Mouse (Mus musculus): ENCODE measurements around the gene Fam71f1. TPM values are rescaled to one million over a fixed set of nuclear protein-coding genes. Genes with fewer than 3 reads are reported as not detected.

Fam71f1 gene
- polyA plus RNA-seq, 1 experiment = not detected

DNA sequence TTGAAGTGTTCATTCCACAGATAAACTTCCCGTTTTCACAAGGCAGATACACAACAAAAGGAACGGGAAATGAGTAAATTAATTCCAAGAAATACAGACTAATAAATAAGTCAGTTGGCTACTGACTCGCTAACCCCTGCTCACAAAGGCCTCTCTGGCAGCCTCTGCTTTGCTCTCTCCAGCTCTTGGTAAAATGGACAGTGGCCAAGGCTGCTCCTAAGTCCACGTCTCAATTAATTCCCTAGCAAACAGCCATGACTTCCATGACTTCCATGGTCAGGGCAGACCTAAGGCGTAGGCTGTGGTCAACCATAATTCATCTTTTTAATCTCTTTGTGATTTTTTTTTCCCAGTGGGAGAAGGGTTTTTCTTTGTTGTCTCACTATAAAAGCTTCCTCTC lies 31.0 kb upstream of the Fam71f1 start:
- TF ChIP-seq POLR2A (IDR thresholded peaks at IDR 0.05; ENCODE audit: extremely low read depth, insufficient read depth, low read length) (no peak), CTCF (IDR thresholded peaks at IDR 0.05; ENCODE audit: extremely low read depth, insufficient read depth, low read length) (no peak)
- Histone ChIP-seq H3K4me1 (ENCODE audit: control insufficient read depth, insufficient read depth, low read length) (no peaks in the 10 kb centered on the region), H3K27ac (ENCODE audit: insufficient read depth, low read length) (no peak overlapping the region), H3K4me3 (ENCODE audit: insufficient read depth, low read length) (no peak overlapping the region)

GRCm38 (mm10) chr6:29288651-29289050 lies 30.3 kb upstream of the Fam71f1 start:
- H3K4me3 ChIP-seq (ENCODE audit: insufficient read depth, low read length) = no peak overlapping the region
- H3K27ac ChIP-seq (ENCODE audit: insufficient read depth, low read length) = no peak overlapping the region
- TF ChIP-seq CTCF (IDR thresholded peaks at IDR 0.05; ENCODE audit: extremely low read depth, insufficient read depth, low read length) = no peak
- TF ChIP-seq POLR2A (IDR thresholded peaks at IDR 0.05; ENCODE audit: extremely low read depth, insufficient read depth, low read length) = no peak
- H3K4me1 ChIP-seq (ENCODE audit: control insufficient read depth, insufficient read depth, low read length) = no peaks in the 10 kb centered on the region

- H3K27ac ChIP-seq (ENCODE audit: insufficient read depth, low read length) = no peak overlapping the region
- TF ChIP-seq POLR2A (IDR thresholded peaks at IDR 0.05; ENCODE audit: extremely low read depth, insufficient read depth, low read length) (no peak), CTCF (IDR thresholded peaks at IDR 0.05; ENCODE audit: extremely low read depth, insufficient read depth, low read length) (no peak)
- H3K4me1 ChIP-seq (ENCODE audit: control insufficient read depth, insufficient read depth, low read length) = no peaks in the 10 kb centered on the region
Measured at GRCm38 (mm10) chr6:29299112-29299511, 19.8 kb upstream of the Fam71f1 start.

GRCm38 (mm10) chr6:29303251-29303650 lies 15.7 kb upstream of the Fam71f1 start:
- Histone ChIP-seq H3K27ac (ENCODE audit: insufficient read depth, low read length) (no peak overlapping the region), H3K4me1 (ENCODE audit: control insufficient read depth, insufficient read depth, low read length) (no peaks in the 10 kb centered on the region), H3K4me3 (ENCODE audit: insufficient read depth, low read length) (no peak overlapping the region)
- TF ChIP-seq POLR2A (IDR thresholded peaks at IDR 0.05; ENCODE audit: extremely low read depth, insufficient read depth, low read length) (no peak), CTCF (IDR thresholded peaks at IDR 0.05; ENCODE audit: extremely low read depth, insufficient read depth, low read length) (no peak)

More at GRCm38 (mm10) chr6:29299112-29299511, 19.8 kb upstream of the Fam71f1 start:
- no peak overlapping the region for H3K4me3 ChIP-seq (ENCODE audit: insufficient read depth, low read length)

GRCm38 (mm10) chr6:29303726-29304125 lies 15.2 kb upstream of the Fam71f1 start:
- H3K4me1 ChIP-seq (ENCODE audit: control insufficient read depth, insufficient read depth, low read length) = no peaks in the 10 kb centered on the region
- TF ChIP-seq POLR2A (IDR thresholded peaks at IDR 0.05; ENCODE audit: extremely low read depth, insufficient read depth, low read length) (no peak), CTCF (IDR thresholded peaks at IDR 0.05; ENCODE audit: extremely low read depth, insufficient read depth, low read length) (no peak)
- no peak overlapping the region for H3K4me3 ChIP-seq (ENCODE audit: insufficient read depth, low read length)
- no peak overlapping the region for H3K27ac ChIP-seq (ENCODE audit: insufficient read depth, low read length)

- Histone ChIP-seq H3K4me1 (ENCODE audit: control insufficient read depth, insufficient read depth, low read length) (no peaks in the 10 kb centered on the region), H3K27ac (ENCODE audit: insufficient read depth, low read length) (no peak overlapping the region), H3K4me3 (ENCODE audit: insufficient read depth, low read length) (no peak overlapping the region)
- TF ChIP-seq CTCF (IDR thresholded peaks at IDR 0.05; ENCODE audit: extremely low read depth, insufficient read depth, low read length) = no peak
- TF ChIP-seq POLR2A (IDR thresholded peaks at IDR 0.05; ENCODE audit: extremely low read depth, insufficient read depth, low read length) = no peak
Measured at GRCm38 (mm10) chr6:29305462-29305861, 13.5 kb upstream of the Fam71f1 start.

DNA sequence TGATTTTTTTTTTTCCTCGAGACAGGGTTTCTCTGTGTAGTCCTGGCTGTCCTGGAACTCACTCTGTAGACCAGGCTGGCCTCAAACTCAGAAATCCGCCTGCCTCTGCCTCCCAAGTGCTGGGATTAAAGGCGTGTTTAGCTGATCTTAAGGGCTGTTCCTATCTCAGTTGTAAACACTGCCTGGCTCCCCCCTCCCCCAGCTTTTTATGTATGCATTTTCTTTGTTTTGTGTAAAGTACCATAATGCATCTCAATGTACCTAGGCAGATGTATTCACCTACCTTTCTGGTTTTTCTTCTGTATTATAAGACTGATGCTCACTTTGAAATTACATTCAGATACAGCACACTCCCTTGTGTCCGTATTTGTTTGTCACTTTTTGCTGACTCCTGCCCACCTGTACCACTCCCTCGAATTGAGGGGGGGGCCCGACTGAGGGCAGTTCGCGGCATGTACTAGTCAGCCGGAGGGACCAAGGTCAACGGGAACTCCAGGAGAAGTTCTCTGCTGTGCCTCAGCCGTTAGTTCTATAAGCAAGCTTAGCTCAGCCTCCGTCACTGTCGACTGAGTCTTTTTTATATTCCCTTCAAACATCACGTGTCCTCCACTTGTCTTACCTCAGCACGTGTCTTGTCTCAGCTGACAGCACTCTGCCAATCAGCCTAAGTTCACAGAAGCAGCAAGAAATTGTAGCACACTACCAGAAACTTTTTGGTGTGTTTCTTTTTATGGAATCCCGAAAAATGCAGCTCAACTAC lies 9.9 kb upstream of the Fam71f1 start:
- H3K27ac ChIP-seq (ENCODE audit: insufficient read depth, low read length) = no peak overlapping the region
- H3K4me3 ChIP-seq (ENCODE audit: insufficient read depth, low read length) = no peak overlapping the region
- H3K4me1 ChIP-seq (ENCODE audit: control insufficient read depth, insufficient read depth, low read length) = no peaks in the 10 kb centered on the region
- no peak for TF ChIP-seq POLR2A (IDR thresholded peaks at IDR 0.05; ENCODE audit: extremely low read depth, insufficient read depth, low read length)
- TF ChIP-seq CTCF (IDR thresholded peaks at IDR 0.05; ENCODE audit: extremely low read depth, insufficient read depth, low read length) = no peak

GRCm38 (mm10) chr6:29313690-29314202 lies 5.2 kb upstream of the Fam71f1 start:
- TF ChIP-seq CTCF (IDR thresholded peaks at IDR 0.05; ENCODE audit: extremely low read depth, insufficient read depth, low read length) (no peak), POLR2A (IDR thresholded peaks at IDR 0.05; ENCODE audit: extremely low read depth, insufficient read depth, low read length) (no peak)
- Histone ChIP-seq H3K4me3 (ENCODE audit: insufficient read depth, low read length) (no peak overlapping the region), H3K4me1 (ENCODE audit: control insufficient read depth, insufficient read depth, low read length) (no peaks in the 10 kb centered on the region), H3K27ac (ENCODE audit: insufficient read depth, low read length) (no peak overlapping the region)

GRCm38 (mm10) chr6:29317286-29317685 lies 1.7 kb upstream of the Fam71f1 start:
- H3K4me3 ChIP-seq (ENCODE audit: insufficient read depth, low read length) = no peak overlapping the region
- H3K27ac ChIP-seq (ENCODE audit: insufficient read depth, low read length) = no peak overlapping the region
- TF ChIP-seq POLR2A (IDR thresholded peaks at IDR 0.05; ENCODE audit: extremely low read depth, insufficient read depth, low read length) (no peak), CTCF (IDR thresholded peaks at IDR 0.05; ENCODE audit: extremely low read depth, insufficient read depth, low read length) (no peak)
- H3K4me1 ChIP-seq (ENCODE audit: control insufficient read depth, insufficient read depth, low read length) = no peaks in the 10 kb centered on the region

DNA sequence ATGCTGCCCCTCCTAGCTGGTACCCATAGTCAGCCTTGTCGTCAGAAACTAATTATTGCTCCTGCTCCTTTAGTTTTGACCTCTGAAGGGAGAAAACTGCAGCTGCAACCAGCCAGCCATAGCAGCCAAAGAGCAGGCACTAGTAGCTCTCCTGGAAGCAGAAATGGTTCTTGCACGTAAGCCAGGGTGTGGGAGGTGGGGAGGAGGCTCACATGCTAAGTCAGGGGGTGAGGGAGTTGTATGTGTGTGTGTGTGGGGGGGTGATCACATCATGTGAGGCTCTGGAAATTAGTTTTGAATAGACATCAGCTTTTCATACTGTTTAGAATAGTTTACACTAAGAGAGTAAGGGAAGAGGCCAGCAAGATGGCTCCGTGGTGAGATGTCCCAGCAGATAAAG lies 999 bp upstream of the Fam71f1 start:
- TF ChIP-seq CTCF (IDR thresholded peaks at IDR 0.05; ENCODE audit: extremely low read depth, insufficient read depth, low read length) = no peak
- H3K4me3 ChIP-seq (ENCODE audit: insufficient read depth, low read length) = no peak overlapping the region
- no peak overlapping the region for H3K27ac ChIP-seq (ENCODE audit: insufficient read depth, low read length)
- no peaks in the 10 kb centered on the region for H3K4me1 ChIP-seq (ENCODE audit: control insufficient read depth, insufficient read depth, low read length)

All from cortical plate, adult 2 months (tissue).